Mouse (Mus musculus): Measurements from ENCODE around the gene Pabpc1l. TPM values are rescaled to one million over a fixed set of nuclear protein-coding genes. Genes with fewer than 3 reads are reported as not detected.
"Not testable (repeated sequence)": the region's sequence is repeated elsewhere in the genome, so short reads cannot be mapped to it uniquely, and the experiment has no call there.

Pabpc1l gene
- polyA plus RNA-seq, 1 experiment from 2014 or later: 1.4 TPM

DNA sequence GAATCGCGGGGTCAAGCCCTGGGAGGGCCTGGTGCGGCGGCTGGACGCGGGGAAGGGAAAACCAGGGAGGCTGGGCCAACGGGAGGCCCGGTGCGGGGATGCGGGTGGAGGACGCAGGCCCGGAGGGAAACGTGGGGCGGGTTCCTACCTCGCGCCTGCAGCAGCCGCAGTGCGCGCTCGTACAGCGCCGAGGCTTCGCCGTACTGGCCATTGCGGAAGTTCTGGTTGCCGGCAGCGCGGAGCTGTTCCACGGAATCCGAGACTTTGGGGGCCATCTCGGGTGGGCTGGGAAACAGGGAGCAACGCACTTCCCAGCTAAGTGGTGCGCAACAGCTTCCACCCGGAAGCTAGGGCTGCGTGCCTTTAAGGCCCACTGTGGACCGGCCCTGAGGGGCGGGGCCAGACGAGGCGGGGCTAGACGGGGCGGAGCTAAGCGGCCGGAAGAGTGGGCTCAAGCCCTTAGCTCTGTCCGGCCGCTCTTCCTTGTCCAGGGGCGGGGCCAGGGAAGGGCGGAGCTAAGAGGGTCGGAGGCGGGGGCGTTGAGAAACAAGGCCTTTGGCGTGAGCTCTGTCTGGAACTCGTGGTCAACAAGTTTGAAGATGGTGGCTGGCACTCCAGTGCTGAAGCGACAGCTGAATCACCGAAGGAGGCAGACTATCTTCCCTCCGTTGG is 45.7 kb downstream of the Pabpc1l start, which contains the start of gene Tomm34:
TSS of gene Tomm34 (minus strand) at position 405 of the 672 bp plus-strand sequence.
- Histone ChIP-seq H3K9me3 (replicated peaks; ENCODE audit: control insufficient read depth, low read length) (no peaks in the 10 kb centered on the region), H3K4me3 (ENCODE audit: low read depth, low read length) (peak within 1 kb of the TSS; percentile 92), H3K9ac (replicated peaks; ENCODE audit: low read length) (peak within 1 kb of the TSS; percentile 84), H3K4me1 (ENCODE audit: control insufficient read depth, insufficient read depth, low read length) (no peaks in the 10 kb centered on the region; the same call in 1 of the 2 replicates), H3K36me3 (replicated peaks; ENCODE audit: control insufficient read depth, insufficient read depth, low read depth, low read length) (no peaks in the 10 kb centered on the region), H3K27ac (replicated peaks; ENCODE audit: low read depth, low read length) (peak within 1 kb of the TSS; percentile 70), H3K27me3 (ENCODE audit: control insufficient read depth, insufficient read depth, low read length) (no peaks in the 10 kb centered on the region), H3K4me2 (ENCODE audit: low read depth, low read length) (peak within 1 kb of the TSS; percentile 75)
- under 1% methylated on average over 54 of the region's 55 CpGs for WGBS
- DNase-seq (ENCODE audit: low spot score) (peak; percentile 96), ATAC-seq (replicated peaks; ENCODE audit: insufficient number of reproducible peaks, low FRiP score, low TSS enrichment, low read depth) (peak; percentile 94)

GRCm38 (mm10) chr2:164071437-164071820 is 46.2 kb downstream of the Pabpc1l start:
- WGBS: 75% methylated on average over 11 of the region's 11 CpGs
- not testable (repeated sequence) for DNase-seq (ENCODE audit: low spot score); H3K4me2 ChIP-seq (ENCODE audit: low read depth, low read length); H3K9me3 ChIP-seq (replicated peaks; ENCODE audit: control insufficient read depth, low read length); H3K27me3 ChIP-seq (ENCODE audit: control insufficient read depth, insufficient read depth, low read length); H3K27ac ChIP-seq (replicated peaks; ENCODE audit: low read depth, low read length); H3K9ac ChIP-seq (replicated peaks; ENCODE audit: low read length); H3K4me1 ChIP-seq (ENCODE audit: control insufficient read depth, insufficient read depth, low read length); H3K36me3 ChIP-seq (replicated peaks; ENCODE audit: control insufficient read depth, insufficient read depth, low read depth, low read length)
- H3K4me3 ChIP-seq (ENCODE audit: low read depth, low read length): 0 out of 2 replicates have a peak overlapping the region, but pooled peaks have one; percentile 92
- ATAC-seq (replicated peaks; ENCODE audit: insufficient number of reproducible peaks, low FRiP score, low TSS enrichment, low read depth): 0 out of 2 replicates have a peak, but pooled peaks have one; percentile 0

DNA sequence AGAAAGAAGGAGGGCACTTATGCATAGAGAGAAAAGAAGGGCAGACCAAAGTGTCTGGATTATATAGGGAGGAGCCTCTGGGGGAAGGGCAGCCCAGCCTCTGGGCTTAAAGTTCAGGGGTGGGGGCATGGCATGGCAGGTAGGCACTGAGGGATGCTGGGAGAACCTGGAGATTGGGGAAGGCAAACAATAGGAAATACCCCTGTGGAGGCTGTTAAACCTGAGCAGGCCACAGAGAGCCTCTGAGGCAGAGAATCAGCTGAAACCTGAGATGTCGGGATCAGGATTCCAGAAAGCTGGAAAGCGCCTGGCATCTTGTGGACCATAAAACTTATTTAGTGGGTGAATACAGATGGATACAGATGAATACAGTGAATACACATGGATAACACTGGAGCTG is 46.9 kb downstream of the Pabpc1l start:
- H3K4me1 ChIP-seq (ENCODE audit: control insufficient read depth, insufficient read depth, low read length): no peaks in the 10 kb centered on the region; the same call in 1 of the 2 replicates
- H3K4me3 ChIP-seq (ENCODE audit: low read depth, low read length): no peak overlapping the region
- no peaks in the 10 kb centered on the region for H3K36me3 ChIP-seq (replicated peaks; ENCODE audit: control insufficient read depth, insufficient read depth, low read depth, low read length)
- DNase-seq (ENCODE audit: low spot score): no peak
- H3K27ac ChIP-seq (replicated peaks; ENCODE audit: low read depth, low read length): no peak overlapping the region
- H3K9me3 ChIP-seq (replicated peaks; ENCODE audit: control insufficient read depth, low read length): no peaks in the 10 kb centered on the region
- no peak for ATAC-seq (replicated peaks; ENCODE audit: insufficient number of reproducible peaks, low FRiP score, low TSS enrichment, low read depth)
- no peak overlapping the region for H3K4me2 ChIP-seq (ENCODE audit: low read depth, low read length)
- WGBS: 67% methylated on average over 2 of the region's 2 CpGs
- H3K9ac ChIP-seq (replicated peaks; ENCODE audit: low read length): no peak overlapping the region
- H3K27me3 ChIP-seq (ENCODE audit: control insufficient read depth, insufficient read depth, low read length): no peaks in the 10 kb centered on the region

- 87% methylated on average over 7 of the region's 7 CpGs for WGBS
- Histone ChIP-seq H3K9me3 (replicated peaks; ENCODE audit: control insufficient read depth, low read length) (no peaks in the 10 kb centered on the region), H3K27me3 (ENCODE audit: control insufficient read depth, insufficient read depth, low read length) (no peaks in the 10 kb centered on the region), H3K36me3 (replicated peaks; ENCODE audit: control insufficient read depth, insufficient read depth, low read depth, low read length) (no peaks in the 10 kb centered on the region), H3K4me3 (ENCODE audit: low read depth, low read length) (no peak overlapping the region), H3K9ac (replicated peaks; ENCODE audit: low read length) (no peak overlapping the region), H3K4me2 (ENCODE audit: low read depth, low read length) (no peak overlapping the region), H3K4me1 (ENCODE audit: control insufficient read depth, insufficient read depth, low read length) (no peaks in the 10 kb centered on the region; the same call in 1 of the 2 replicates), H3K27ac (replicated peaks; ENCODE audit: low read depth, low read length) (no peak overlapping the region)
- ATAC-seq (replicated peaks; ENCODE audit: insufficient number of reproducible peaks, low FRiP score, low TSS enrichment, low read depth) (no peak), DNase-seq (ENCODE audit: low spot score) (no peak)
Measured at GRCm38 (mm10) chr2:164073120-164073519, 47.9 kb downstream of the Pabpc1l start.

GRCm38 (mm10) chr2:164073918-164074578 is 48.8 kb downstream of the Pabpc1l start:
- Histone ChIP-seq H3K4me1 (ENCODE audit: control insufficient read depth, insufficient read depth, low read length) (no peaks in the 10 kb centered on the region), H3K27me3 (ENCODE audit: control insufficient read depth, insufficient read depth, low read length) (no peaks in the 10 kb centered on the region), H3K4me3 (ENCODE audit: low read depth, low read length) (peak overlapping the region; percentile 88), H3K9me3 (replicated peaks; ENCODE audit: control insufficient read depth, low read length) (no peaks in the 10 kb centered on the region), H3K27ac (replicated peaks; ENCODE audit: low read depth, low read length) (no peak overlapping the region), H3K9ac (replicated peaks; ENCODE audit: low read length) (peak overlapping the region; percentile 78), H3K36me3 (replicated peaks; ENCODE audit: control insufficient read depth, insufficient read depth, low read depth, low read length) (no peaks in the 10 kb centered on the region), H3K4me2 (ENCODE audit: low read depth, low read length) (peak overlapping the region; percentile 67)
- WGBS: under 1% methylated on average over 48 of the region's 48 CpGs
- DNase-seq (ENCODE audit: low spot score): peak; percentile 98
- ATAC-seq (replicated peaks; ENCODE audit: insufficient number of reproducible peaks, low FRiP score, low TSS enrichment, low read depth): peak; percentile 76

DNA sequence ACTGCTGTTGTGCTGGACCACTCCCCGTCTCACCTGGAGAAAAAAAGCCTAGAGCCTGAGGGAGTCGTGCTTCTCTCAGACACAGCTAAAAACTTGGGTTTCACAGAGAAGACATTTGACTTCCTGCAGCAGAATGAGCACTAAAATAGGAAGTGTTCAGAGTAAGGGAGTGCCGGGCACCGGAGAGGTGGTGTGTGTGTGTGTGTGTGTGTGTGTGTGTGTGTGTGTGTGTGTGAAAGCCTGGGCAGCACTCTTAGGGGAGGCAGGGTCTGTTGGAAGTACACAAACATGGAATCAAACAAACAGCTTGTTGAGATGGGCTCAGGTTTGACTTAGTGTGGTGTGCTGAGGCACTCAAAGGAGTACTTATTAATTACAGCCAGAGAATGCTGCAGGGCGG is 49.8 kb downstream of the Pabpc1l start:
- 45% methylated on average over 5 of the region's 5 CpGs for WGBS
- Histone ChIP-seq H3K4me1 (ENCODE audit: control insufficient read depth, insufficient read depth, low read length) (no peaks in the 10 kb centered on the region), H3K27ac (replicated peaks; ENCODE audit: low read depth, low read length) (no peak overlapping the region), H3K4me2 (ENCODE audit: low read depth, low read length) (peak overlapping the region; percentile 67; the same call in 1 of the 2 replicates), H3K4me3 (ENCODE audit: low read depth, low read length) (peak overlapping the region; percentile 88), H3K9me3 (replicated peaks; ENCODE audit: control insufficient read depth, low read length) (no peaks in the 10 kb centered on the region), H3K9ac (replicated peaks; ENCODE audit: low read length) (no peak overlapping the region), H3K27me3 (ENCODE audit: control insufficient read depth, insufficient read depth, low read length) (no peaks in the 10 kb centered on the region), H3K36me3 (replicated peaks; ENCODE audit: control insufficient read depth, insufficient read depth, low read depth, low read length) (no peaks in the 10 kb centered on the region)
- DNase-seq (ENCODE audit: low spot score): no peak
- ATAC-seq (replicated peaks; ENCODE audit: insufficient number of reproducible peaks, low FRiP score, low TSS enrichment, low read depth): no peak

DNA sequence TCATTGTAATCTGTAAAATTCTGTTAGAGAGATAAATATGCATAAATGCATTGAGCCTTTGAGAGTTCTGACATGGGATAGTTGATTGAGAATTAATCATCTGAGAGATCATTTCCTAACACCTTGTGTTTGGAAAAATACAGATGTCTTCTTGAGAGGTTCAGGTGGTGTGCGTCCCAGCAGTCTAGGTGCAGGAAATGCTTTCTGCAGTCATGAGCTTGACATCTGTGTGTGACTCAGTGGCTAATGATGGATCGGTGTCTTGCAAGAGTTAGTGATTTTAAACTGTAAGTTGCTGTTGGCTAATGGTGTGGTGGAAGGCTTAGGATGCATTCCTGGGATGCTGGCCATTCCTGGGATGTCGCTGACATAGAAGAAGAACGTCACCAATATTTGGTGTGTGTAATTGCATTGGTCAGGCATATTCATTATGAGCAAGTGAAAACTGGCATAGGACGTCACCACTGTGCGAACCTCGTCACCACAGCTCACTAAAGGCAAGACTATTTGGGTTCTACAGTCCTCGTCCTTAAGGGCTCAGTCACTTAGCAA is 51.7 kb downstream of the Pabpc1l start:
- H3K9ac ChIP-seq (replicated peaks; ENCODE audit: low read length): no peak overlapping the region
- no peak overlapping the region for H3K4me2 ChIP-seq (ENCODE audit: low read depth, low read length)
- H3K4me3 ChIP-seq (ENCODE audit: low read depth, low read length): no peak overlapping the region
- no peak for ATAC-seq (replicated peaks; ENCODE audit: insufficient number of reproducible peaks, low FRiP score, low TSS enrichment, low read depth)
- no peaks in the 10 kb centered on the region for H3K4me1 ChIP-seq (ENCODE audit: control insufficient read depth, insufficient read depth, low read length)
- no peak overlapping the region for H3K27ac ChIP-seq (replicated peaks; ENCODE audit: low read depth, low read length)
- no peaks in the 10 kb centered on the region for H3K27me3 ChIP-seq (ENCODE audit: control insufficient read depth, insufficient read depth, low read length)
- peaks cover 2% of the 10 kb centered on the region; the same call in 1 of the 2 replicates for H3K36me3 ChIP-seq (replicated peaks; ENCODE audit: control insufficient read depth, insufficient read depth, low read depth, low read length)
- 90% methylated on average over 8 of the region's 8 CpGs for WGBS
- no peaks in the 10 kb centered on the region for H3K9me3 ChIP-seq (replicated peaks; ENCODE audit: control insufficient read depth, low read length)
- DNase-seq (ENCODE audit: low spot score): no peak

DNA sequence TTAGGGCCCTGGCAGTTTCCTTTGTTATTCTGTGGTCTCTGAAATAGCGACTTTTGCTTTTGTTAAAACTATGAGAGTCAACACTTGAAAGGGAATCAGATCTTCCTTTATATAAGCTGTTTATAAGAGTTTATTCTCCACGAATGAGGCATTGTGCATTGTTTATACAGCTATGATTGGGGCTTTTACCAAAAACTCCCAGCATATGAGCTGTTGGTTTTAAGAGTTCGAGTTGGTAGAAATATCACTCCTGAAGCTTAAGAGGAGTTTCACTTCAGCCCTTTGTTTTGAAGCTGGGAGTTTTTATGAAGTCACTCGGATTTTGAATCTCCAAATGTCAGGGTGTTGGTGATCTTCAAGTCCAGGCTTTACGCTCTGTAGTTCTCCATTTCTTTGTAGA is 52.6 kb downstream of the Pabpc1l start:
- ATAC-seq (replicated peaks; ENCODE audit: insufficient number of reproducible peaks, low FRiP score, low TSS enrichment, low read depth) (no peak), DNase-seq (ENCODE audit: low spot score) (no peak)
- peaks cover 2% of the 10 kb centered on the region; the same call in 1 of the 2 replicates for H3K36me3 ChIP-seq (replicated peaks; ENCODE audit: control insufficient read depth, insufficient read depth, low read depth, low read length)
- no peak overlapping the region for H3K4me3 ChIP-seq (ENCODE audit: low read depth, low read length)
- no peak overlapping the region for H3K4me2 ChIP-seq (ENCODE audit: low read depth, low read length)
- H3K9ac ChIP-seq (replicated peaks; ENCODE audit: low read length): no peak overlapping the region
- no peaks in the 10 kb centered on the region for H3K27me3 ChIP-seq (ENCODE audit: control insufficient read depth, insufficient read depth, low read length)
- H3K27ac ChIP-seq (replicated peaks; ENCODE audit: low read depth, low read length): no peak overlapping the region
- no peaks in the 10 kb centered on the region for H3K9me3 ChIP-seq (replicated peaks; ENCODE audit: control insufficient read depth, low read length)
- H3K4me1 ChIP-seq (ENCODE audit: control insufficient read depth, insufficient read depth, low read length): no peaks in the 10 kb centered on the region
- WGBS: 88% methylated on average over 5 of the region's 5 CpGs

Data from embryonic facial prominence, embryonic 11.5 days (tissue).